Mouse (Mus musculus): ENCODE data around the gene 9930021J03Rik.

- TF ChIP-seq CTCF (IDR thresholded peaks at IDR 0.05; ENCODE audit: low read depth, low read length) (no peak), POLR2A (IDR thresholded peaks at IDR 0.05; ENCODE audit: insufficient read depth, low read length) (no peak), EP300 (IDR thresholded peaks at IDR 0.05; ENCODE audit: insufficient read depth, low read depth, low read length) (no peak)
Measured at GRCm38 (mm10) chr19:29717854-29718253, 87.9 kb downstream of the 9930021J03Rik start.

All from ES-Bruce4 (cell line).